10 mouse cellular contexts compared by ENCODE assay signal in the genomic region with DNA sequence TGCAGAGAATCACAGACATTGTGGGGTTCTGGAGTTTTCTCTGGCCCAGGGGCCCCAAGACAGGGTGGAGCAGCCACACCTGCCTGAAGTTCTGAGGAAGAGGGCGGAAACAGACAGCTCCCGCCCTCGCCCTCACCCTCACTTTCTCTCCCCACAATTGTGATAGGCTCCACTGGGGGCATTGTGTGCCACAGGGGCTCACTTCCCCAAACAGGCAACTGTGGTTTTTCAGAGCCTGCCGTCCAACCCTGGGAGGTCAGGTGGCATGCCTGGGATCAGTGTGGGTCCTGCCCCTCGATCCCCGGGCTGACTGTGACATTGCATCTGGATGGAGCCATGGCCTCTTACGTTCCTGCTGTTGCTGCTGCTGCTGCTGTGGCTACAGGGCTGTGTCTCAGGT. TPM values are rescaled to one million over a fixed set of nuclear protein-coding genes. Genes with fewer than 3 reads are reported as not detected.
DNase-seq lines count a peak whose midpoint lies in the region; ATAC-seq lines count a peak whose summit lies in the region.
"Had no signal": no experiment of that assay in that cellular context is flagged by ENCODE, and none has a peak within 500 bp of the region (broad histone marks: within the 10 kb centered on the region; RNA-seq: fewer than 3 reads in every experiment).

No protein-coding gene starts in this region.

- H3K9me3 ChIP-seq in midbrain, embryonic 10.5 days (replicated peaks): no peaks in the 10 kb centered on the region
- H3K9me3 ChIP-seq in midbrain, embryonic 13.5 days: no peaks in the 10 kb centered on the region
- no peaks in the 10 kb centered on the region for H3K9me3 ChIP-seq in intestine, embryonic 14.5 days (ENCODE audit: control insufficient read depth, low read length)
- H3K9me3 ChIP-seq: neural tube, embryonic 13.5 days had no signal

- DNase-seq in midbrain, embryonic 10.5 days (ENCODE audit: low spot score): no peak
- no peak for DNase-seq in intestine, embryonic 14.5 days (ENCODE audit: low spot score)
- DNase-seq in thymus, postnatal 4 days: peak; percentile 79
- DNase-seq in embryo, embryonic 10.5 days (ENCODE audit: low spot score): no peak
- DNase-seq in cerebellum, postnatal 14 days: no peak
- DNase-seq in gastrocnemius, postnatal 14 days: no peak

- ATAC-seq in midbrain, embryonic 13.5 days: no peak
- ATAC-seq in intestine, embryonic 14.5 days (replicated peaks; ENCODE audit: low FRiP score, low TSS enrichment, low read depth): 0 out of 2 replicates have a peak, but pooled peaks have one; percentile 23
- ATAC-seq in megakaryocyte progenitor cell, adult 5-6 weeks (replicated peaks; ENCODE audit: poor library complexity): peak; percentile 73

- intact Hi-C loops in gastrocnemius, postnatal 14 days (cut with DNase I; ENCODE audit: low total_unique reads): no loop called here

- H3K9ac ChIP-seq in midbrain, embryonic 13.5 days (replicated peaks): no peak overlapping the region
- H3K9ac ChIP-seq in intestine, embryonic 14.5 days (ENCODE audit: low read length): no peak overlapping the region
- H3K9ac ChIP-seq: neural tube, embryonic 13.5 days had no signal

- no peaks in the 10 kb centered on the region for H3K27me3 ChIP-seq in midbrain, embryonic 10.5 days (ENCODE audit: low read depth, poor library complexity, severe bottlenecking)
- H3K27me3 ChIP-seq in midbrain, embryonic 13.5 days: no peaks in the 10 kb centered on the region
- no peaks in the 10 kb centered on the region for H3K27me3 ChIP-seq in intestine, embryonic 14.5 days (replicated peaks; ENCODE audit: control insufficient read depth, insufficient read depth, low read length)
- H3K27me3 ChIP-seq: neural tube, embryonic 13.5 days had no signal

- peaks cover 4% of the 10 kb centered on the region for H3K4me1 ChIP-seq in midbrain, embryonic 10.5 days
- no peaks in the 10 kb centered on the region for H3K4me1 ChIP-seq in midbrain, embryonic 13.5 days (replicated peaks)
- H3K4me1 ChIP-seq in intestine, embryonic 14.5 days (replicated peaks; ENCODE audit: control insufficient read depth, insufficient read depth, low read length): 0 out of 2 replicates have a peak, but pooled peaks cover 5% of the 10 kb centered on the region
- H3K4me1 ChIP-seq: neural tube, embryonic 13.5 days had no signal

- no peak overlapping the region for H3K4me3 ChIP-seq in midbrain, embryonic 10.5 days
- no peak overlapping the region for H3K4me3 ChIP-seq in midbrain, embryonic 13.5 days (replicated peaks)
- H3K4me3 ChIP-seq in intestine, embryonic 14.5 days (ENCODE audit: low read depth, low read length): no peak overlapping the region
- H3K4me3 ChIP-seq: neural tube, embryonic 13.5 days had no signal

- no peak overlapping the region for H3K4me2 ChIP-seq in midbrain, embryonic 13.5 days (replicated peaks)
- H3K4me2 ChIP-seq in intestine, embryonic 14.5 days (ENCODE audit: low read length): no peak overlapping the region
- H3K4me2 ChIP-seq: neural tube, embryonic 13.5 days had no signal

- H3K27ac ChIP-seq in midbrain, embryonic 10.5 days (replicated peaks): peak overlapping the region; percentile 24; the same call in 1 of the 2 replicates
- no peak overlapping the region for H3K27ac ChIP-seq in midbrain, embryonic 13.5 days
- no peak overlapping the region for H3K27ac ChIP-seq in intestine, embryonic 14.5 days (ENCODE audit: low read depth)
- H3K27ac ChIP-seq: neural tube, embryonic 13.5 days had no signal

- WGBS in midbrain, embryonic 10.5 days: 79% methylated on average over 7 of the region's 7 CpGs
- WGBS in midbrain, embryonic 13.5 days: 80% methylated on average over 7 of the region's 7 CpGs
- WGBS in intestine, embryonic 14.5 days: 60% methylated on average over 7 of the region's 7 CpGs

- H3K36me3 ChIP-seq in midbrain, embryonic 10.5 days: no peaks in the 10 kb centered on the region
- no peaks in the 10 kb centered on the region for H3K36me3 ChIP-seq in midbrain, embryonic 13.5 days
- no peaks in the 10 kb centered on the region for H3K36me3 ChIP-seq in intestine, embryonic 14.5 days (ENCODE audit: control insufficient read depth, insufficient read depth, low read length)
- H3K36me3 ChIP-seq: neural tube, embryonic 13.5 days had no signal

RNA-seq across cellular contexts. Expression of gene Treml2, which starts 0.9 kb away (rescaled TPM):
- 0.24 and 0.53 TPM in 2 replicates for polyA plus RNA-seq in midbrain, embryonic 10.5 days (2016; fragmentation: Nextera tagmentation; extraction: Ambion mirVana)
- 0.08 TPM in 1 of 2 replicates, not detected in the other for polyA plus RNA-seq in midbrain, embryonic 13.5 days (2015; fragmentation: Nextera tagmentation; extraction: Ambion mirVana)
- 0.08 and 0.11 TPM in 2 replicates for polyA plus RNA-seq in intestine, embryonic 14.5 days (2014; fragmentation: Nextera tagmentation; extraction: Ambion mirVana)
- 42.9 and 54.0 TPM in 2 replicates for total RNA-seq in megakaryocyte progenitor cell, adult 5-6 weeks (2015)
- total RNA-seq in megakaryocyte progenitor cell, adult 5-6 weeks (2017): 43.9 and 50.8 TPM in 2 replicates
- under 1 TPM; 0.10 to 0.11 TPM for total RNA-seq in gastrocnemius, postnatal 14 days (2021)
- polyA plus RNA-seq: kidney, embryonic 14.5 days; neural tube, embryonic 13.5 days had no signal

RNA-seq across cellular contexts. Expression of gene B430306N03Rik, which starts 15.7 kb away (rescaled TPM):
- 0.06 TPM in 1 of 2 replicates, not detected in the other for polyA plus RNA-seq in midbrain, embryonic 10.5 days (2016; fragmentation: Nextera tagmentation; extraction: Ambion mirVana)
- 0.13 TPM in 1 of 2 replicates, not detected in the other for polyA plus RNA-seq in midbrain, embryonic 13.5 days (2015; fragmentation: Nextera tagmentation; extraction: Ambion mirVana)
- 0.41 and 0.46 TPM in 2 replicates for polyA plus RNA-seq in intestine, embryonic 14.5 days (2014; fragmentation: Nextera tagmentation; extraction: Ambion mirVana)
- 8.3 and 11.9 TPM in 2 replicates for total RNA-seq in megakaryocyte progenitor cell, adult 5-6 weeks (2015)
- total RNA-seq in megakaryocyte progenitor cell, adult 5-6 weeks (2017): 2.7 and 4.6 TPM in 2 replicates
- under 1 TPM; 0.06 to 0.07 TPM for total RNA-seq in gastrocnemius, postnatal 14 days (2021)

RNA-seq across cellular contexts. Expression of gene Treml4, which starts 36.1 kb away (rescaled TPM):
- polyA plus RNA-seq in midbrain, embryonic 10.5 days (2016; fragmentation: Nextera tagmentation; extraction: Ambion mirVana): 0.20 and 0.32 TPM in 2 replicates
- 0.20 and 0.30 TPM in 2 replicates for polyA plus RNA-seq in midbrain, embryonic 13.5 days (2015; fragmentation: Nextera tagmentation; extraction: Ambion mirVana)
- polyA plus RNA-seq in intestine, embryonic 14.5 days (2014; fragmentation: Nextera tagmentation; extraction: Ambion mirVana): 1.5 and 1.8 TPM in 2 replicates
- 0.10 and 0.76 TPM in 2 replicates for total RNA-seq in megakaryocyte progenitor cell, adult 5-6 weeks (2015)
- 2.2 and 2.9 TPM in 2 replicates for total RNA-seq in megakaryocyte progenitor cell, adult 5-6 weeks (2017)
- total RNA-seq in gastrocnemius, postnatal 14 days (2021): not detected

RNA-seq across cellular contexts. Expression of gene Trem2, which starts 46.0 kb away (rescaled TPM):
- polyA plus RNA-seq in midbrain, embryonic 10.5 days (2016; fragmentation: Nextera tagmentation; extraction: Ambion mirVana): 1.7 and 2.3 TPM in 2 replicates
- 2.8 and 3.1 TPM in 2 replicates for polyA plus RNA-seq in midbrain, embryonic 13.5 days (2015; fragmentation: Nextera tagmentation; extraction: Ambion mirVana)
- 2.6 and 2.9 TPM in 2 replicates for polyA plus RNA-seq in intestine, embryonic 14.5 days (2014; fragmentation: Nextera tagmentation; extraction: Ambion mirVana)
- total RNA-seq in megakaryocyte progenitor cell, adult 5-6 weeks (2015): 3.4 and 5.7 TPM in 2 replicates
- total RNA-seq in megakaryocyte progenitor cell, adult 5-6 weeks (2017): 4.2 and 13.6 TPM in 2 replicates
- under 1 TPM; 0.66 to 0.94 TPM for total RNA-seq in gastrocnemius, postnatal 14 days (2021)

RNA-seq across cellular contexts. Expression of gene Trem3, which starts 52.6 kb away (rescaled TPM):
- not detected in 2 replicates for polyA plus RNA-seq in midbrain, embryonic 10.5 days (2016; fragmentation: Nextera tagmentation; extraction: Ambion mirVana)
- polyA plus RNA-seq in midbrain, embryonic 13.5 days (2015; fragmentation: Nextera tagmentation; extraction: Ambion mirVana): not detected in 2 replicates
- polyA plus RNA-seq in intestine, embryonic 14.5 days (2014; fragmentation: Nextera tagmentation; extraction: Ambion mirVana): 0.19 and 0.30 TPM in 2 replicates
- total RNA-seq in megakaryocyte progenitor cell, adult 5-6 weeks (2015): 124 and 147 TPM in 2 replicates
- total RNA-seq in megakaryocyte progenitor cell, adult 5-6 weeks (2017): 113 and 150 TPM in 2 replicates
- total RNA-seq in gastrocnemius, postnatal 14 days (2021): not detected
- polyA plus RNA-seq: kidney, embryonic 14.5 days had no signal
